ENCODE assay signal across 45 mouse cellular contexts in genomic region chr9:104034231-104034630, GRCm38 (mm10). TPM values are rescaled to one million over a fixed set of nuclear protein-coding genes. Genes with fewer than 3 reads are reported as not detected.
"Had no signal": no experiment of that assay in that cellular context is flagged by ENCODE, and none has a peak within 500 bp of the region (broad histone marks: within the 10 kb centered on the region; RNA-seq: fewer than 3 reads in every experiment).

No protein-coding gene starts in this region.

- H3K27me3 ChIP-seq: limb, embryonic 12.5 days; limb, embryonic 13.5 days; limb, embryonic 15.5 days; liver, embryonic 13.5 days; lung, embryonic 15.5 days; megakaryocyte, embryonic 14.5 days; midbrain, embryonic 12.5 days; midbrain, embryonic 13.5 days; midbrain, embryonic 15.5 days; neural tube, embryonic 12.5 days; neural tube, embryonic 13.5 days had no signal

- H3K27ac ChIP-seq: left cerebral cortex, adult 2 months; limb, embryonic 10.5 days; limb, embryonic 12.5 days; limb, embryonic 13.5 days; limb, embryonic 15.5 days; liver, embryonic 13.5 days; liver, embryonic 14.5 days; lung, embryonic 15.5 days; macrophage; midbrain, embryonic 10.5 days; midbrain, embryonic 12.5 days; midbrain, embryonic 13.5 days; midbrain, embryonic 15.5 days; neural tube, embryonic 12.5 days; neural tube, embryonic 13.5 days had no signal

- H3K4me3 ChIP-seq: left cerebral cortex, adult 2 months; limb, embryonic 10.5 days; limb, embryonic 12.5 days; limb, embryonic 13.5 days; limb, embryonic 15.5 days; liver, embryonic 13.5 days; lung, embryonic 15.5 days; megakaryocyte, embryonic 14.5 days; midbrain, embryonic 10.5 days; midbrain, embryonic 12.5 days; midbrain, embryonic 13.5 days; midbrain, embryonic 15.5 days; myocyte; neural tube, embryonic 12.5 days; neural tube, embryonic 13.5 days had no signal

- ATAC-seq: lung, postnatal 0 days; midbrain, embryonic 13.5 days; midbrain, embryonic 15.5 days; midbrain, embryonic 16.5 days had no signal

- H3K4me1 ChIP-seq: limb, embryonic 12.5 days; limb, embryonic 13.5 days; limb, embryonic 15.5 days; liver, embryonic 13.5 days; lung, embryonic 15.5 days; midbrain, embryonic 12.5 days; midbrain, embryonic 13.5 days; midbrain, embryonic 15.5 days; neural tube, embryonic 12.5 days had no signal

- H3K9me3 ChIP-seq: limb, embryonic 10.5 days; limb, embryonic 12.5 days; limb, embryonic 13.5 days; limb, embryonic 15.5 days; liver, embryonic 13.5 days; lung, embryonic 15.5 days; megakaryocyte, embryonic 14.5 days; midbrain, embryonic 10.5 days; midbrain, embryonic 12.5 days; midbrain, embryonic 13.5 days; midbrain, embryonic 15.5 days; neural tube, embryonic 12.5 days; neural tube, embryonic 13.5 days had no signal

- H3K4me2 ChIP-seq: limb, embryonic 12.5 days; limb, embryonic 13.5 days; limb, embryonic 15.5 days; liver, embryonic 13.5 days; lung, embryonic 14.5 days; lung, embryonic 15.5 days; midbrain, embryonic 11.5 days; midbrain, embryonic 12.5 days; midbrain, embryonic 13.5 days; midbrain, embryonic 15.5 days; neural tube, embryonic 12.5 days; neural tube, embryonic 13.5 days had no signal

- DNase-seq: left cerebral cortex, postnatal 4 days; liver; liver, embryonic 13.5 days; lung, adult 18-20 months; lung, adult 2 months; lung, embryonic 14.5 days; lung, postnatal 10 days; lung, postnatal 14 days; lung, postnatal 36 days; lung, postnatal 4 days; midbrain, embryonic 14.5 days had no signal

- H3K36me3 ChIP-seq: liver, embryonic 13.5 days; midbrain, embryonic 12.5 days; midbrain, embryonic 15.5 days had no signal

- H3K9ac ChIP-seq: limb, embryonic 12.5 days; limb, embryonic 13.5 days; limb, embryonic 15.5 days; liver, embryonic 13.5 days; liver, embryonic 14.5 days; lung, embryonic 14.5 days; lung, embryonic 15.5 days; midbrain, embryonic 12.5 days; midbrain, embryonic 13.5 days; midbrain, embryonic 15.5 days; neural tube, embryonic 12.5 days; neural tube, embryonic 13.5 days had no signal

RNA-seq across cellular contexts. Expression of gene Gm28305, which starts 6.2 kb away (rescaled TPM):
- total RNA-seq: left cerebral cortex, adult 2 months; left cerebral cortex, adult 8-10 months; left cerebral cortex, postnatal 10 days; left cerebral cortex, postnatal 14 days; left cerebral cortex, postnatal 25 days; left cerebral cortex, postnatal 36 days; left cerebral cortex, postnatal 4 days; liver, adult 2 months; megakaryocyte progenitor cell, adult 5-6 weeks; megakaryocyte, adult 5-6 weeks; midbrain, postnatal 0 days; monocyte, adult 5-6 weeks had no signal
- polyA plus RNA-seq: limb, embryonic 10.5 days; limb, embryonic 11.5 days; limb, embryonic 12.5 days; limb, embryonic 13.5 days; limb, embryonic 14.5 days; limb, embryonic 15.5 days; liver, adult 2 months; liver, embryonic 13.5 days; liver, embryonic 14.5 days; liver, embryonic 16.5 days; lung, adult 2 months; lung, embryonic 14.5 days; lung, embryonic 15.5 days; lung, embryonic 16.5 days; lung, postnatal 0 days; macrophage; midbrain, embryonic 10.5 days; midbrain, embryonic 11.5 days; midbrain, embryonic 12.5 days; midbrain, embryonic 13.5 days; midbrain, embryonic 14.5 days; midbrain, embryonic 15.5 days; midbrain, embryonic 16.5 days; midbrain, postnatal 0 days; myocyte; neural tube, embryonic 11.5 days; neural tube, embryonic 12.5 days; neural tube, embryonic 13.5 days had no signal
